Mouse (Mus musculus) MN1 (cell line): ENCODE measurements around the gene Atp6v0e.

Experiments used
- DNase-seq: peaks from one replicate; pipeline ENCODE4 v3.0.0-alpha.2; 2016; ENCODE audit warnings: low spot score

Atp6v0e gene

GRCm38 (mm10) chr17:26717868-26718267 lies 54.8 kb downstream of the Atp6v0e start:
- DNase-seq, result no peak

- no peak for DNase-seq
These were observed 56.4 kb downstream of the Atp6v0e start for GRCm38 (mm10) chr17:26719405-26719804.

GRCm38 (mm10) chr17:26721802-26722201 lies 58.8 kb downstream of the Atp6v0e start:
- DNase-seq, result no peak

- DNase-seq, result no peak
These were observed 61.8 kb downstream of the Atp6v0e start for GRCm38 (mm10) chr17:26724790-26725189.

- no peak for DNase-seq
These were observed 63.6 kb downstream of the Atp6v0e start for GRCm38 (mm10) chr17:26726674-26727073.

- DNase-seq, result no peak
These were observed 64.2 kb downstream of the Atp6v0e start for GRCm38 (mm10) chr17:26727110-26727755.

- no peak for DNase-seq
These were observed 79.5 kb downstream of the Atp6v0e start for GRCm38 (mm10) chr17:26742581-26742980.

- no peak for DNase-seq
These were observed 80.3 kb downstream of the Atp6v0e start for GRCm38 (mm10) chr17:26743294-26743693.
